Mouse (Mus musculus): ENCODE measurements around the gene Gm1123. TPM values are rescaled to one million over a fixed set of nuclear protein-coding genes. Genes with fewer than 3 reads are reported as not detected.

The Gm1123 gene
- not detected in 2 replicates for polyA plus RNA-seq (2015; fragmentation: Nextera tagmentation; extraction: Ambion mirVana)

GRCm38 (mm10) chr9:99035575-99035974, at the start of gene Gm1123:
Gm1123 (minus strand) TSS chr9:99035715.
- Histone ChIP-seq H3K4me3 (replicated peaks; ENCODE audit: low read length) (no peak within 1 kb of the TSS), H3K27ac (ENCODE audit: low read length) (no peak within 1 kb of the TSS), H3K27me3 (replicated peaks; ENCODE audit: control insufficient read depth, insufficient read depth, low read length) (no peaks in the 10 kb centered on the region), H3K4me2 (ENCODE audit: low read length) (no peak within 1 kb of the TSS), H3K9ac (replicated peaks; ENCODE audit: low read depth, low read length) (no peak within 1 kb of the TSS), H3K36me3 (ENCODE audit: control insufficient read depth, insufficient read depth) (no peaks in the 10 kb centered on the region), H3K4me1 (replicated peaks; ENCODE audit: control insufficient read depth, insufficient read depth, low read length) (no peaks in the 10 kb centered on the region), H3K9me3 (ENCODE audit: control insufficient read depth, low read length) (no peaks in the 10 kb centered on the region)
- no peak for ATAC-seq
- 88% methylated on average over 12 of the region's 12 CpGs for WGBS

GRCm38 (mm10) chr9:99081718-99082117, 46.2 kb upstream of the Gm1123 start:
- ATAC-seq, result no peak
- Histone ChIP-seq H3K9ac (replicated peaks; ENCODE audit: low read depth, low read length) (no peak overlapping the region), H3K36me3 (ENCODE audit: control insufficient read depth, insufficient read depth) (peaks cover 3% of the 10 kb centered on the region), H3K27ac (ENCODE audit: low read length) (no peak overlapping the region), H3K4me3 (replicated peaks; ENCODE audit: low read length) (no peak overlapping the region), H3K4me1 (replicated peaks; ENCODE audit: control insufficient read depth, insufficient read depth, low read length) (no peaks in the 10 kb centered on the region), H3K27me3 (replicated peaks; ENCODE audit: control insufficient read depth, insufficient read depth, low read length) (no peaks in the 10 kb centered on the region), H3K9me3 (ENCODE audit: control insufficient read depth, low read length) (no peaks in the 10 kb centered on the region), H3K4me2 (ENCODE audit: low read length) (no peak overlapping the region)
- 97% methylated on average over 5 of the region's 5 CpGs for WGBS

DNA sequence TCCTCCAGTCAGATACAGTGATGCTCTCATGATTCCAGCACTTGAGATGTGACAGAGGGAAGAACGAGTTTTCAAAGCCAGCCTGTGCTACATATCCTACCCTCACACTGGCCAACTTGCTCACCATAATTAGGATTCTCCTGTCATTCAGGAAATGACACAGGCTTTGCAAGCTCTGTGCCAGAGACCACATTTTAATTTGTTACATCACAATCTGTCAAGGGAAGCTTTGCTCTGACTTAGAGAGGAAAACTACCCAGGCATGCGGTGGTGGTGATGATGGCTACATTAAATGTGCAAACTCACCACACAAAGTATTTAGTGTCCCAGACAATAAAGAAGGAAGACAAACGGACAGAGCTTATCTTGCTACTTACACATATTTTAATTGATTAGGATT, 45.8 kb upstream of the Gm1123 start:
- no peaks in the 10 kb centered on the region for H3K4me1 ChIP-seq (replicated peaks; ENCODE audit: control insufficient read depth, insufficient read depth, low read length)
- ATAC-seq, result no peak
- H3K9ac ChIP-seq (replicated peaks; ENCODE audit: low read depth, low read length), result no peak overlapping the region
- H3K4me3 ChIP-seq (replicated peaks; ENCODE audit: low read length), result no peak overlapping the region
- H3K9me3 ChIP-seq (ENCODE audit: control insufficient read depth, low read length), result no peaks in the 10 kb centered on the region
- 86% methylated on average over 3 of the region's 3 CpGs for WGBS
- no peaks in the 10 kb centered on the region for H3K27me3 ChIP-seq (replicated peaks; ENCODE audit: control insufficient read depth, insufficient read depth, low read length)
- peaks cover 3% of the 10 kb centered on the region for H3K36me3 ChIP-seq (ENCODE audit: control insufficient read depth, insufficient read depth)
- H3K27ac ChIP-seq (ENCODE audit: low read length), result no peak overlapping the region
- no peak overlapping the region for H3K4me2 ChIP-seq (ENCODE audit: low read length)

- Histone ChIP-seq H3K4me1 (replicated peaks; ENCODE audit: control insufficient read depth, insufficient read depth, low read length) (no peaks in the 10 kb centered on the region), H3K4me3 (replicated peaks; ENCODE audit: low read length) (no peak overlapping the region), H3K4me2 (ENCODE audit: low read length) (no peak overlapping the region), H3K9ac (replicated peaks; ENCODE audit: low read depth, low read length) (no peak overlapping the region), H3K27ac (ENCODE audit: low read length) (no peak overlapping the region), H3K9me3 (ENCODE audit: control insufficient read depth, low read length) (no peaks in the 10 kb centered on the region), H3K36me3 (ENCODE audit: control insufficient read depth, insufficient read depth) (peaks cover 3% of the 10 kb centered on the region), H3K27me3 (replicated peaks; ENCODE audit: control insufficient read depth, insufficient read depth, low read length) (no peaks in the 10 kb centered on the region)
- 97% methylated on average over 2 of the region's 2 CpGs for WGBS
- ATAC-seq, result no peak
Observed at GRCm38 (mm10) chr9:99080657-99081056, 45.1 kb upstream of the Gm1123 start.

DNA sequence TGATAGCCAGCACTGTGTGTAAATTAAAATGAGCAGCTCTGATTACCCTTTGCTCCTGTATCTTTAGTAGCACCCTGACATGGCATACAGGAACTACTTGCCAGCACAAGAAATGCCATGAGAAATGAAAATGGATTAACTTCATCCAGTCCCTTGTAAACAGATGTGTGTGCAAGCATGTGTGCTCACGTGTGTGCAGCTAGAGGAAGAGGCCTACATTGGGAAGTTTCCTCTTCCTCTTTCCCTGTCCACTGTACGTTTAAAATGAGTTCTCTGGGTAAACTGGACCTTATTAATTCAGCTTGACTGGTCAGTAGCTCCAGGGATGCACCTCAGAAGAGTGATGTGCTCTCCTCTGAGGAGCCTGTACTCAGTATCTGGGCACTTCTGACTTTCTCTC, 38.9 kb upstream of the Gm1123 start:
- no peak overlapping the region for H3K4me2 ChIP-seq (ENCODE audit: low read length)
- no peaks in the 10 kb centered on the region for H3K27me3 ChIP-seq (replicated peaks; ENCODE audit: control insufficient read depth, insufficient read depth, low read length)
- no peak overlapping the region for H3K9ac ChIP-seq (replicated peaks; ENCODE audit: low read depth, low read length)
- no peak overlapping the region for H3K4me3 ChIP-seq (replicated peaks; ENCODE audit: low read length)
- no peaks in the 10 kb centered on the region for H3K36me3 ChIP-seq (ENCODE audit: control insufficient read depth, insufficient read depth)
- 75% methylated on average over 2 of the region's 2 CpGs for WGBS
- H3K9me3 ChIP-seq (ENCODE audit: control insufficient read depth, low read length), result no peaks in the 10 kb centered on the region
- H3K4me1 ChIP-seq (replicated peaks; ENCODE audit: control insufficient read depth, insufficient read depth, low read length), result no peaks in the 10 kb centered on the region
- no peak for ATAC-seq
- no peak overlapping the region for H3K27ac ChIP-seq (ENCODE audit: low read length)

DNA sequence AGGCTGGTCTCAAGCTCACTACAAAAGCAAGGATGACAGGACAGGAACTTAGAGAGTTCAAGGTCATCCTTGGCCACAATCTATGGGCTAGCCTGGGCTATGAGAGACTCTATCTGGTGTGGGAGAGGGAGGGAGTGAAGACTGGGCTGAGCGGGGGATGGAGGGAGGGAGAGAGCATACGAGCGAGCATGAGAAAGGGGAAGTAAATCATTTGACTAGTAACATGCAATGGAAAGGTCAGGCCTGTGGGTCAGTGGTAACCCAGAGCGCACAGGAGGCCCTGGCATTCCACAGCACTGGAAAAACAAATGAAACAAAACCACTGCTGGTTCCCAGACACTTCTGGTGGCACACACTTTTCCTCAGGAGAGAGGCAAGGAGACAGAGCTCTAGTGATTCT, 37.0 kb upstream of the Gm1123 start:
- H3K36me3 ChIP-seq (ENCODE audit: control insufficient read depth, insufficient read depth), result no peaks in the 10 kb centered on the region; the same call in 1 of the 2 replicates

DNA sequence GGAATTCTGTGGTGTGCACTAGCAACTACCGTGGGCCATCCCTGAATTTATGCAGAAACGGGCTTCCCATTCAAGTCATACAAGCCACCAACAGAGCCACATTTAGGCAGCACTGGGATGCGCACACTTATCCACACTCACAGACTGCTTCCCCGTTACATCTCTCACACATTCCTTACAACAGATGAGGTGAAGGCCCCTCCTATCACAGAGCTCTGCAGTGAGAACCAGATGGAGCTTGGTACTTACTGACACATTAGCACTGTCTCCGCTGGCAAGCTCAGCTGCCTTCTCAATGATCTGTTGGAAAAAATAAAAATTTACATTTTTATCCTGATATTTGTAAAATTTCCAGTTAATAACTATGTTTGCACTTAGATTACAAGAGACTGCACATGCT, 29.8 kb upstream of the Gm1123 start:
- ATAC-seq, result peak; percentile 81
- Histone ChIP-seq H3K27ac (ENCODE audit: low read length) (peak overlapping the region; percentile 56; the same call in 1 of the 2 replicates), H3K4me2 (ENCODE audit: low read length) (no peak overlapping the region), H3K4me3 (replicated peaks; ENCODE audit: low read length) (no peak overlapping the region), H3K4me1 (replicated peaks; ENCODE audit: control insufficient read depth, insufficient read depth, low read length) (peaks cover 2% of the 10 kb centered on the region; the same call in 1 of the 2 replicates), H3K9ac (replicated peaks; ENCODE audit: low read depth, low read length) (no peak overlapping the region), H3K9me3 (ENCODE audit: control insufficient read depth, low read length) (no peaks in the 10 kb centered on the region), H3K36me3 (ENCODE audit: control insufficient read depth, insufficient read depth) (no peaks in the 10 kb centered on the region; the same call in 1 of the 2 replicates), H3K27me3 (replicated peaks; ENCODE audit: control insufficient read depth, insufficient read depth, low read length) (no peaks in the 10 kb centered on the region)
- WGBS, result 60% methylated on average over 5 of the region's 5 CpGs

More for the DNA sequence above, 37.0 kb upstream of the Gm1123 start:
- H3K4me2 ChIP-seq (ENCODE audit: low read length), result no peak overlapping the region
- no peaks in the 10 kb centered on the region for H3K27me3 ChIP-seq (replicated peaks; ENCODE audit: control insufficient read depth, insufficient read depth, low read length)
- no peak overlapping the region for H3K9ac ChIP-seq (replicated peaks; ENCODE audit: low read depth, low read length)
- no peak overlapping the region for H3K27ac ChIP-seq (ENCODE audit: low read length)
- H3K9me3 ChIP-seq (ENCODE audit: control insufficient read depth, low read length), result no peaks in the 10 kb centered on the region
- WGBS, result 88% methylated on average over 4 of the region's 4 CpGs
- H3K4me3 ChIP-seq (replicated peaks; ENCODE audit: low read length), result no peak overlapping the region
- ATAC-seq, result no peak
- H3K4me1 ChIP-seq (replicated peaks; ENCODE audit: control insufficient read depth, insufficient read depth, low read length), result no peaks in the 10 kb centered on the region

GRCm38 (mm10) chr9:99064216-99064615, 28.7 kb upstream of the Gm1123 start:
- H3K27ac ChIP-seq (ENCODE audit: low read length), result no peak overlapping the region
- ATAC-seq, result peak; percentile 45
- WGBS, result 38% methylated on average over 2 of the region's 2 CpGs

DNA sequence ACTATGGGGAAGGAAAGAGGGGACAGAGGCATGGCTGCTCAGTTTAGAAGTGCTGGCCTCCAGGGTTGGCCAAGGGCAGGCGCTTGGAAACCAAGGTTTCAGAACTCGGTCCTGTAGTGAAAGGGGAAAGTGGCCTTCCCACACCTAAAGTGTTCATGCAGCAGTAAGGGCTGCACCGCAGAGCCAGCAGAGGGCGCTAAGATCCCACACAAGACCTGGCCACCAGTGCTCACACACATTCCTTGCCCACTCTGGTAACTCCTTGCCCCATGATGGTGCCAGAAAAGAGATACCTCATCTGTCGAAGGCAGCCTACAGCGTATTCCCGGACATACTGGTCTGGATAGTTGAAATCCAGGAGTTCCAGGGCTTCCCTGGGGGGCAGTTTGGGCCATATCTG, 27.0 kb upstream of the Gm1123 start:
- peaks cover 2% of the 10 kb centered on the region; the same call in 1 of the 2 replicates for H3K4me1 ChIP-seq (replicated peaks; ENCODE audit: control insufficient read depth, insufficient read depth, low read length)
- no peak overlapping the region for H3K9ac ChIP-seq (replicated peaks; ENCODE audit: low read depth, low read length)
- 38% methylated on average over 7 of the region's 7 CpGs for WGBS
- no peak overlapping the region for H3K27ac ChIP-seq (ENCODE audit: low read length)
- no peaks in the 10 kb centered on the region for H3K27me3 ChIP-seq (replicated peaks; ENCODE audit: control insufficient read depth, insufficient read depth, low read length)
- no peaks in the 10 kb centered on the region for H3K9me3 ChIP-seq (ENCODE audit: control insufficient read depth, low read length)
- no peak overlapping the region for H3K4me3 ChIP-seq (replicated peaks; ENCODE audit: low read length)
- ATAC-seq, result peak; percentile 66
- H3K36me3 ChIP-seq (ENCODE audit: control insufficient read depth, insufficient read depth), result no peaks in the 10 kb centered on the region
- no peak overlapping the region for H3K4me2 ChIP-seq (ENCODE audit: low read length)

More at GRCm38 (mm10) chr9:99064216-99064615, 28.7 kb upstream of the Gm1123 start:
- Histone ChIP-seq H3K36me3 (ENCODE audit: control insufficient read depth, insufficient read depth) (no peaks in the 10 kb centered on the region; the same call in 1 of the 2 replicates), H3K4me2 (ENCODE audit: low read length) (no peak overlapping the region), H3K9ac (replicated peaks; ENCODE audit: low read depth, low read length) (no peak overlapping the region), H3K27me3 (replicated peaks; ENCODE audit: control insufficient read depth, insufficient read depth, low read length) (no peaks in the 10 kb centered on the region), H3K9me3 (ENCODE audit: control insufficient read depth, low read length) (no peaks in the 10 kb centered on the region), H3K4me3 (replicated peaks; ENCODE audit: low read length) (no peak overlapping the region), H3K4me1 (replicated peaks; ENCODE audit: control insufficient read depth, insufficient read depth, low read length) (peaks cover 2% of the 10 kb centered on the region; the same call in 1 of the 2 replicates)

DNA sequence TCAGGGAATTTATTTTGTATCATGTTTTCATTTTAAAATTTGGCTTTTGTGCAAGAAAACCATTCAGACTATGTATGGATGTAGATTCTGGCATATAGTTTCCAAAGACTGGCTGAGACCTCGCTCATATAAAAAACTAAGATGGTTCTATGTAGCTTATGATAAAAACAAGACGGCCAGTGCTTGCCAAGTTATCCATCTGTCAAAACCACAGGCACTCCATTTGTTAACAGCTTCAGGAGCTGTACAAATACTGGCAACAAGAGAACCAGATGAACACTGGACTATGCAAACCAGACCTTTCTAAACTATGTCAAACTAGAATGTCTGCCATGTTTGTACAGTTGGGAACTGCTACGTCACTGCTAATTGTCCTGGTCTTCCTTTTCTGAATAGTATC, 22.2 kb upstream of the Gm1123 start:
- ATAC-seq, result peak; percentile 31; the same call in 1 of the 2 replicates
- no peaks in the 10 kb centered on the region for H3K36me3 ChIP-seq (ENCODE audit: control insufficient read depth, insufficient read depth)
- no peak overlapping the region for H3K9ac ChIP-seq (replicated peaks; ENCODE audit: low read depth, low read length)
- no peak overlapping the region for H3K27ac ChIP-seq (ENCODE audit: low read length)
- no peaks in the 10 kb centered on the region for H3K27me3 ChIP-seq (replicated peaks; ENCODE audit: control insufficient read depth, insufficient read depth, low read length)
- no peaks in the 10 kb centered on the region for H3K9me3 ChIP-seq (ENCODE audit: control insufficient read depth, low read length)
- H3K4me1 ChIP-seq (replicated peaks; ENCODE audit: control insufficient read depth, insufficient read depth, low read length), result no peaks in the 10 kb centered on the region
- 67% methylated on average over 3 of the region's 3 CpGs for WGBS
- no peak overlapping the region for H3K4me3 ChIP-seq (replicated peaks; ENCODE audit: low read length)
- no peak overlapping the region for H3K4me2 ChIP-seq (ENCODE audit: low read length)
